Mouse (Mus musculus) kidney, embryonic 15.5 days (tissue): ENCODE data around the gene Kalrn. TPM values are rescaled to one million over a fixed set of nuclear protein-coding genes. Genes with fewer than 3 reads are reported as not detected.

Experiments
- ATAC-seq: fragments of 200-750 bp; cut with Nextera tagmentation; replicated peaks from 2 replicates; pipeline ENCODE4 v1.8.0; 2017; ENCODE audit warnings: moderate TSS enrichment; ENCODE audit not compliant: low FRiP score
- H3K27ac ChIP-seq: fragments of 300-500 bp; sonication (generic); 2 replicates; pipeline ENCODE4 v1.5.1; 2015; ENCODE audit warnings: mild to moderate bottlenecking, inconsistent platforms
- H3K27me3 ChIP-seq: fragments of 300-500 bp; sonication (generic); 2 replicates; pipeline ENCODE4 v1.6.1; 2015; ENCODE audit warnings: inconsistent platforms
- H3K36me3 ChIP-seq: fragments of 300-500 bp; sonication (generic); 2 replicates; pipeline ENCODE4 v1.6.1; 2015; ENCODE audit warnings: inconsistent platforms
- H3K4me1 ChIP-seq: fragments of 300-500 bp; sonication (generic); 2 replicates; pipeline ENCODE4 v1.6.1; 2015; ENCODE audit warnings: inconsistent platforms
- H3K4me2 ChIP-seq: fragments of 300-500 bp; sonication (generic); 2 replicates; pipeline ENCODE4 v1.6.1; 2015; ENCODE audit warnings: moderate library complexity, mild to moderate bottlenecking, inconsistent platforms
- H3K4me3 ChIP-seq: fragments of 300-500 bp; sonication (generic); replicated peaks from 2 replicates; pipeline ENCODE4 v1.5.1; 2015; ENCODE audit warnings: mild to moderate bottlenecking, inconsistent platforms
- H3K9ac ChIP-seq: fragments of 300-500 bp; sonication (generic); 2 replicates; pipeline ENCODE4 v1.6.1; 2015; ENCODE audit warnings: mild to moderate bottlenecking, inconsistent platforms
- H3K9me3 ChIP-seq: fragments of 300-500 bp; sonication (generic); replicated peaks from 2 replicates; pipeline ENCODE4 v1.6.1; 2016; ENCODE audit warnings: inconsistent platforms
- WGBS: fragments of 180-500 bp; shearing (Covaris S2); methylation state at CpG from one replicate; pipeline ENCODE4 v1.1.7; 2015; ENCODE audit warnings: mixed read lengths; 5-methylcytosine and 5-hydroxymethylcytosine counted together
- polyA plus RNA-seq: library from polyadenylated mRNA; unstranded; fragments of >200 nt; fragmentation: Nextera tagmentation; extraction: Ambion mirVana; gene quantifications from 2 replicates; pipeline ENCODE4 v1.2.1, GENCODE M21; 2015

The Kalrn gene
- polyA plus RNA-seq, 1 experiment from 2014 or later, result 15.8 TPM

DNA sequence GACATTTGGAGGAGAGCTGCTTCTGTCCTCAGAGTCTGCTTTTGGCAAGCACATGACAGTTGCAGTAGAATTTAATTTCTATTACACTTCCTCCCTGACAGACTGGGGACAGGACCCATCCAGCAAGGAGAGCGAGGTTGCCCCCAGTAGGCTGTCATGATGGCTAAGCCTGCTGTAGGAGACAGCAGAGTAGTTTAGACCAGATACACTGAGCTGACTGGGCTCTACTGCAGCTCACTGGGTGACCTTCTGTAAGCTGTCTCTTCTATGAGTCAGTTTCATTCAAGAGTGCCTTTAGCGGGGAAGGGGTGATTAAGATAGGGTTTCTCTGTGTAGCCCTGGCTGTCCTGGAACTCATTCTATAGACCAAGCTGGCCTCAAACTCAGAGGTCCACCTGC lies 634.2 kb downstream of the Kalrn start:
- H3K4me3 ChIP-seq, result no peak overlapping the region
- no peak for ATAC-seq
- H3K27ac ChIP-seq, result peak overlapping the region; percentile 23; the same call in 1 of the 2 replicates
- H3K36me3 ChIP-seq, result no peaks in the 10 kb centered on the region
- H3K9me3 ChIP-seq, result no peaks in the 10 kb centered on the region
- no peak overlapping the region for H3K4me2 ChIP-seq
- peaks cover 20% of the 10 kb centered on the region for H3K27me3 ChIP-seq
- 55% methylated on average over 2 of the region's 2 CpGs for WGBS
- no peak overlapping the region for H3K9ac ChIP-seq
- H3K4me1 ChIP-seq, result peaks cover 67% of the 10 kb centered on the region

DNA sequence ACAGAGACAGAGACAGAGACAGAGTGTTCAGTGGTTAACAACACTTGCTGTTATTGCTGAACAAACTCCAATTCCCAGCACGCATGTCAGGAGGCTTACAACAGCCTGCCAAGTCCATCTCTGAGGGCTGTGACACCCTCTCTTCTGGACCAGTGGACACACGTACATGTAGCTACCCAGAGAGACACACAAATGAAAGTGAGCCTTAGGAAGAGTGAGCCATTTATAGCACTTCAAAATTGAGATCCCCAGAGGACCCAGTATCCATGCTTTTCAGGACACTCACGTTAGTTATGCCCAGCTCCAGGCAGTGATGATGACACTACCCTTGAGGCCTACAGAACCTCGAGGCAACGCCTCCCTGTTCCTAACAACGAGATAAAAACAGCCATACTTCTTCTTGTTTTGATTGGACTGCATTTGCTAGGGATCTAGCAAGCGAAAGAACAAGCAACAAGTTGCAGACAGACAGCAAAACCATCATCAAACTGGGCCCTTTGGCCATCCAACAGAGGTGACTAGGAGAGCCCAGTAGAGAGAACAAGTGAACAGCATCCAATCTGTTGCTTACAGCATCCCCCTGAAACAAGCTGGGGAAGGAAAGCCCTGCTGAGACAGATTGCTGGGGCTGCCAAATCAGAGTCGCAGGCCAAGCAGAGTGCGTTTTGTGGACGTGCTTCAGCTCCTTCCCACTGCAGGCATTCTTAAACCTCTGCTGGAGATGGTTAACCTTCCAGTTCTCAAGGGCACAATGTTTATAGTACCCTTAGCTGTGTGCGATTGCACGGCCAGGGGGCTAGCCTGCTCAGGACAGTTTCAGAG lies 634.8 kb downstream of the Kalrn start:
- H3K27me3 ChIP-seq, result peaks cover 20% of the 10 kb centered on the region
- peaks cover 73% of the 10 kb centered on the region for H3K4me1 ChIP-seq
- H3K9ac ChIP-seq, result no peak overlapping the region
- no peak for ATAC-seq
- H3K4me2 ChIP-seq, result no peak overlapping the region
- H3K27ac ChIP-seq, result 0 out of 2 replicates have a peak overlapping the region, but pooled peaks have one; percentile 23
- no peaks in the 10 kb centered on the region for H3K9me3 ChIP-seq
- H3K4me3 ChIP-seq, result no peak overlapping the region
- no peaks in the 10 kb centered on the region for H3K36me3 ChIP-seq
- 46% methylated on average over 12 of the region's 12 CpGs for WGBS

DNA sequence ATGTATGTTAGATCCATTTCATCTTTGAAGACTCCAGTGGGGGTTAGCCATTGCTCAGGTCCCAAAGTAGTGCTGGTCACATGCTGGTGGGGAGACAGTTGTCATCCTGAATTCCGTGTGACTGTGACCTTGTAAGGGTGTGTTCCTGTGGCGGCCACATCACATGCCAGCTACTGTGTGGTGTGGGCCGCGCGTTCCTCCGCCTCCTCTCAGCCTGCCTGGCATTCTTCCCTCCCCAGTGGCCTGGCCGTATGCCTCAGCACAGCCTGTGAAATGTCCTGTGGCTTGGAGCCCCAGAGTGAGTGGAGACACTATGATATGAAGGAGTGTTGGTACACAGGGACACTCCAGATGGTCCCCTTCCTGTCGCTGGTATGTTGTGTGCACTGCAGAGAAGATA lies 635.8 kb downstream of the Kalrn start:
- Histone ChIP-seq H3K27me3 (peaks cover 20% of the 10 kb centered on the region), H3K4me3 (no peak overlapping the region), H3K27ac (no peak overlapping the region), H3K9ac (no peak overlapping the region), H3K9me3 (no peaks in the 10 kb centered on the region), H3K4me1 (peaks cover 77% of the 10 kb centered on the region), H3K4me2 (no peak overlapping the region), H3K36me3 (no peaks in the 10 kb centered on the region)
- 75% methylated on average over 8 of the region's 8 CpGs for WGBS
- no peak for ATAC-seq

- Histone ChIP-seq H3K27me3 (peaks cover 20% of the 10 kb centered on the region), H3K9ac (no peak overlapping the region), H3K9me3 (no peaks in the 10 kb centered on the region), H3K27ac (no peak overlapping the region), H3K36me3 (no peaks in the 10 kb centered on the region), H3K4me2 (no peak overlapping the region), H3K4me3 (no peak overlapping the region), H3K4me1 (peaks cover 73% of the 10 kb centered on the region)
- ATAC-seq, result no peak
- WGBS, result 87% methylated on average over 4 of the region's 4 CpGs
Measured at GRCm38 (mm10) chr16:33936885-33937284, 636.4 kb downstream of the Kalrn start.

DNA sequence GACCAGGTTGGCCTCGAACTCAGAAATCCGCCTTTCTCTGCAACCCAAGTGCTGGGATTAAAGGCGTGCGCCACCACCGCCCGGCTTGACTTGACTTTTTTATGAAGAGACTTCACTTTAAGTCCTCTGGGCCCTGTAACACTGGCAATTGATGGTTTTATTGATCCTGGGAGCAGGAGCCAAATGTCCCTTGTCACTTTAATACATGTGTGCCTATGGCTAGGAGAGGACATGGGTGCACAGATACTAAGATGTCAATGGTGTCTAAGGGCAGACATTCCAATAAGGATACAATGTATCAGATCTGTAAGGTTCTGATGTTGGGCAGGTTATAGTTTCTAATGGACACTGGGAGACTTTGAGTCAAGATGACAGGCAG lies 637.9 kb downstream of the Kalrn start:
- Histone ChIP-seq H3K27me3 (peaks cover 20% of the 10 kb centered on the region), H3K9ac (no peak overlapping the region), H3K4me3 (no peak overlapping the region), H3K36me3 (no peaks in the 10 kb centered on the region), H3K4me2 (no peak overlapping the region), H3K27ac (no peak overlapping the region), H3K4me1 (peaks cover 63% of the 10 kb centered on the region), H3K9me3 (no peaks in the 10 kb centered on the region)
- no peak for ATAC-seq
- 75% methylated on average over 6 of the region's 6 CpGs for WGBS

- Histone ChIP-seq H3K4me3 (no peak overlapping the region), H3K4me1 (peaks cover 58% of the 10 kb centered on the region), H3K27me3 (peaks cover 20% of the 10 kb centered on the region), H3K36me3 (no peaks in the 10 kb centered on the region), H3K9ac (no peak overlapping the region), H3K9me3 (no peaks in the 10 kb centered on the region), H3K27ac (peak overlapping the region; percentile 67), H3K4me2 (no peak overlapping the region)
- WGBS, result 36% methylated on average over 5 of the region's 5 CpGs
- ATAC-seq, result peak; percentile 23
Measured at GRCm38 (mm10) chr16:33934701-33935406, 638.5 kb downstream of the Kalrn start.

- WGBS, result 88% methylated on average over 11 of the region's 11 CpGs
- Histone ChIP-seq H3K27me3 (peaks cover 20% of the 10 kb centered on the region), H3K4me3 (no peak overlapping the region), H3K36me3 (no peaks in the 10 kb centered on the region), H3K4me2 (no peak overlapping the region), H3K27ac (no peak overlapping the region), H3K4me1 (peaks cover 53% of the 10 kb centered on the region), H3K9me3 (no peaks in the 10 kb centered on the region), H3K9ac (no peak overlapping the region)
- no peak for ATAC-seq
Measured at GRCm38 (mm10) chr16:33933411-33933810, 639.9 kb downstream of the Kalrn start.

- peaks cover 46% of the 10 kb centered on the region for H3K4me1 ChIP-seq
- ATAC-seq, result no peak
- H3K27ac ChIP-seq, result no peak overlapping the region
- H3K36me3 ChIP-seq, result no peaks in the 10 kb centered on the region
- H3K27me3 ChIP-seq, result peaks cover 11% of the 10 kb centered on the region; the same call in 1 of the 2 replicates
- H3K4me3 ChIP-seq, result no peak overlapping the region
- no peak overlapping the region for H3K9ac ChIP-seq
- no peak overlapping the region for H3K4me2 ChIP-seq
- 52% methylated on average over 5 of the region's 5 CpGs for WGBS
- H3K9me3 ChIP-seq, result no peaks in the 10 kb centered on the region
Measured at GRCm38 (mm10) chr16:33932126-33932525, 641.2 kb downstream of the Kalrn start.

- ATAC-seq, result no peak
- no peak overlapping the region for H3K27ac ChIP-seq
- no peak overlapping the region for H3K4me2 ChIP-seq
- H3K36me3 ChIP-seq, result no peaks in the 10 kb centered on the region
- H3K4me1 ChIP-seq, result peaks cover 43% of the 10 kb centered on the region
- H3K9ac ChIP-seq, result no peak overlapping the region
- no peak overlapping the region for H3K4me3 ChIP-seq
- peaks cover 8% of the 10 kb centered on the region; the same call in 1 of the 2 replicates for H3K27me3 ChIP-seq
- no peaks in the 10 kb centered on the region for H3K9me3 ChIP-seq
- WGBS, result 56% methylated on average over 2 of the region's 2 CpGs
Measured at GRCm38 (mm10) chr16:33931682-33932081, 641.6 kb downstream of the Kalrn start.

DNA sequence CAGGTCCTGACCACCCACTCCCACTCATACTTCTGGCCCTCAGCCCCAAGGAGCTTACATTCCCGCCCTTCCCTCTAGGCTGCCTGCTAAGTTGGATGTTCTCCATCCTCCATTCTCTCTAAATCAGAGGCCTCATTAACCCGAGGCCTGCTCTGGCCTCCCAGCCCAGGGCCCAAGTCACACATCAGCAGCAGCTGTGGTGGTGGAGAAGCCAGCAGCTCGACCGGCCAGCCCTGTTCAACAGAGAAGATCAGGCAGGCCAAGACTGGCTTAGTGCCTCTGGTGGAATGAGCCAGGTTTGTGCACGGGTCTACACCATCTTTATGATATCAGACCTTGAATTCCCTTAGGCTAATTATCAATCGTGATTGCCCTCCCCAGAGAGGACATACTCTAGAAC lies 642.5 kb downstream of the Kalrn start:
- no peak for ATAC-seq
- H3K27ac ChIP-seq, result no peak overlapping the region
- H3K4me3 ChIP-seq, result no peak overlapping the region
- no peak overlapping the region for H3K4me2 ChIP-seq
- WGBS, result 85% methylated on average over 6 of the region's 6 CpGs
- H3K9me3 ChIP-seq, result no peaks in the 10 kb centered on the region
- H3K36me3 ChIP-seq, result no peaks in the 10 kb centered on the region
- no peak overlapping the region for H3K9ac ChIP-seq
- H3K27me3 ChIP-seq, result 0 out of 2 replicates have a peak, but pooled peaks cover under 1% of the 10 kb centered on the region
- H3K4me1 ChIP-seq, result peaks cover 42% of the 10 kb centered on the region

GRCm38 (mm10) chr16:33928788-33929462 lies 644.4 kb downstream of the Kalrn start:
- Histone ChIP-seq H3K27ac (peak overlapping the region; percentile 45; the same call in 1 of the 2 replicates), H3K4me1 (peaks cover 32% of the 10 kb centered on the region), H3K4me3 (no peak overlapping the region), H3K4me2 (no peak overlapping the region), H3K9me3 (no peaks in the 10 kb centered on the region), H3K9ac (no peak overlapping the region), H3K36me3 (no peaks in the 10 kb centered on the region), H3K27me3 (no peaks in the 10 kb centered on the region)
- WGBS, result 76% methylated on average over 9 of the region's 9 CpGs
- ATAC-seq, result no peak

- Histone ChIP-seq H3K9ac (no peak overlapping the region), H3K4me1 (peaks cover 34% of the 10 kb centered on the region), H3K4me3 (no peak overlapping the region), H3K9me3 (no peaks in the 10 kb centered on the region), H3K27me3 (no peaks in the 10 kb centered on the region), H3K27ac (no peak overlapping the region), H3K36me3 (no peaks in the 10 kb centered on the region), H3K4me2 (no peak overlapping the region)
- no peak for ATAC-seq
- 70% methylated on average over 6 of the region's 6 CpGs for WGBS
Measured at GRCm38 (mm10) chr16:33927263-33927824, 646.0 kb downstream of the Kalrn start.
